Mouse (Mus musculus): Measurements from ENCODE around the gene Osbpl11. TPM values are rescaled to one million over a fixed set of nuclear protein-coding genes. Genes with fewer than 3 reads are reported as not detected.
"Not testable (repeated sequence)": the region's sequence is repeated elsewhere in the genome, so short reads cannot be mapped to it uniquely, and the experiment has no call there.

Gene Osbpl11
- total RNA-seq, 2 experiments from 2014 or later, result 22.9 to 23.2 TPM

DNA sequence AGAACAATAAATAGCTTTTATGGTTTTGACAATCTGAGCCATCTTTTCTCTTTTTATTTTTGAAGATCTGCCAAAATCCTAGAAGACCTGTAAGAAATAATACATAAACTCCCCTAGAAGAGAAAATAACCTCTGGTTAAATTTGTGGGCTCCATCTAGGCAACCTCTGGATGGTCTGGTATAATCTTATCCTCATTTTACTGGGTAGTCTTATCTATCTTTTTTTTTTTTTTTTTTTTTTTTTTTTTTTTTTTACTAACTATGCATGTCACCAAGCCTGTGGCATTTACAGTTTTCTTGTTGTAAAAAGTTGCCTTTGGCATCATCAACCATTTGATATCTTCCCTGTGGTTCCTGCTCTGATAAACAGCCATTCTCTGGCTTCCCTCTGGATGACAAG lies 10.2 kb upstream of the Osbpl11 start:
- intact Hi-C loops (cut with DNase I), result no loop called here
- DNase-seq, result no peak

DNA sequence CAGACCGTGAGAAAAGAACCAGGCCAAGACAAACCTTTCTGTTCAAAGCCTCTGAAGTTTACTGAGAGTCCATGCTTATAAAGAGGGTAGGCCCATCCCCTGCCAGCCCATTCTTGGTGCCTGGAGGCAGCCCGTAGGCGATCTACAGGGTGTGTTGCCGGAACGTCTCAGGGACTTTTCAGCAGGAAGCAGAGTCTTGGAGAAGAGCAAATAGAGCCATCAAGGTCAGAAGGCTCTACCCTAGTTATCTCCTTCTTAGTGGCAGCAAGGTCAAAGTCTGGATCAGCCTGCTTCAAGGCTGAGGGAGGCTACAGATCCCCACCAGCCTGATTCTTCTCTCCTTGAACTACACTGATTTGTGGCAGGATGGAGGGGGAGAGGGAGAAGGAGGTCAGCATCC lies 8.0 kb upstream of the Osbpl11 start:
- intact Hi-C loops (cut with DNase I); DNase-seq: not testable (repeated sequence)

DNA sequence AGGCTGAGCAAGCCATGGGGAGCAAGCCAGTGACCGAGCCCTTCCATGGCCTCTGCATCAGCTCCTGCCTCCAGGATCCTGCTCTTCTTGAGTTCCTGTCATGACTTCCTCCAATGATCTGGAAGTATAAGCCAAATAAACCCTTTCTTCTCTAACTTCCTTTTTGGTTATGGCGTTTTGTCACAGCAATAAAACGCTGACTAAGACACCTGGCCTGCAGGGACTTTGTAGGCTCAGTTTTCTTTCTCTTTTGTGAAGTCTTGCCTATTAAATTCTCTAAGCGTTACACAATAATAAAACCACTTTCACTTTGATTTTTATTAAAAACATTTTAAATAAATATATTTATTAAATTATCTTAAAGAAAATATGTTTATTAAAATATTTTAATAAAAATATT lies 7.1 kb upstream of the Osbpl11 start:
- no peak for DNase-seq
- intact Hi-C loops (cut with DNase I), result no loop called here

DNA sequence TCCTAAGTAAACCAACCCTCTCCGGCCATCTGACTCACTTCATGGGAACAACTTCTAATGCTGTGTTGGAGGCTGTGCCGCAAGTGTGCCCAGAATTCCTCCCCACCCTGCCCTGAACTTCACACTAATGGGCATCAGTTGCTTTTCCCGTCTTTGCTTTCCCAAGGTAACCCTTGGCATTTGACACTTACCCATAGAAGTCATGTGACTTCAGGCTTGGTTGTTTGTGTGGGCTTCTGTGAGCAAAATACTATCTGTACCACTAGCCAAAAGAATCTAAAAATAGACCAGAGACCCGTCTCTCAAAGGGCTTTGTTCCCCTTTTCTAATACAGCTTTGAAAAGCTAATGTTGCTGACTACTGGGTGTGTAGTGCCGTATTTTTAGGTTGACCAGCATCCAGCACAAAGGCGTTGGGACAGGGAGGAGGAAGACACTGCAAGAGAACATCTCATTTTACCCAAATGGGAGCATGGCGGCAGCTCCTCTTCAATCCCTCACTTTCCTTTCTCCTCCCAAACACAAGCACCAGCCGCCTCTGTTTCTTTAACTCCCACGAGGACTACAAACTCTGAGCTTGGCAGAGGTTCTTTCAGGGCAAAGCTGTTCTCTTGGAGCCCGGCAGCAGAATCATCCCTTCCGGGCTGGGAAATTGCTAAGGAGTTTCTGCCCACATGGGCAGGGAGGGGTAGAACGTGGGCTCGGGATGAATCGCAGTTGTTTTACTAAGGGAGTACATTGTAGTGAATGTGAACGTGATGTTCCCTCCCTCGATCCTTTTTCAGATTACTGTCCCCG lies 6.4 kb upstream of the Osbpl11 start:
- DNase-seq, result peak; percentile 15 to 21
- intact Hi-C loops (cut with DNase I), result no loop called here

DNA sequence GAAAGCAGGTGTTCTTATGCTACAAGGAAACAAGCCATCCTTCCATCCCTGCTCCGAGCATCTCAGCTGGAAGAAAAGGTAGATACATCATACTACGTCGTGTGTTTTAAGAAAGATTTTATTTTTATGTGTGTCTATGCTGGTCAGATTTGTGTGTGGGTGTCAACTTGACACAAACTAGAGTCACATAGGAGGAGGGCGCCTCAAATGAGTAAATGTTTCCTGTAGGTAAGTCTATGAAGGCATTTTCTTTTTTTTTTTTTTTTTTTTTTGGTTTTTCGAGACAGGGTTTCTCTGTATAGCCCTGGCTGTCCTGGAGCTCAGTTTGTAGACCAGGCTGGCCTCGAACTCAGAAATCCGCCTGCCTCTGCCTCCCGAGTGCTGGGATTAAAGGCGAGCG lies 5.6 kb upstream of the Osbpl11 start:
- intact Hi-C loops (cut with DNase I), result not testable (repeated sequence)

DNA sequence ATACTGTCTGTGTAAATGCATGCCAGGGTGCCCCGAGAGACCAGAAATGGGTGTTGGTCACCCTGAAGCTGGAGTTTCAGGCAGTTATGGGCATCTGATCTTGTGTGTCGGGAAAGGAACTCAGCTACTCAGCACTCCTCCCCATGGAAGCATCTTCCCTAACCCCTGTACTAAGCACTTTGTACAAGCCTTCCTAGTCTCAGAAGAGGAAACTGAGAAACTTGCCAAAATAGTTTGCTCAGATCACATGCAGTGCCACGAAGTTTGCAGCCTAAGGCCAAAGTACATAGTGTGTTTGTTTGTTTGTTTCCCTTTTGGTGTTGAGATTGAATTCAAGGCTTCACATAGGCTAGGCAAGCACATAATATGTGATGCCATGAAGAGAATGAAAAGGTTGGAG lies 5.0 kb upstream of the Osbpl11 start:
- intact Hi-C loops (cut with DNase I), result no loop called here
- DNase-seq, result no peak

More for the DNA sequence above, 5.6 kb upstream of the Osbpl11 start:
- not testable (repeated sequence) for DNase-seq

DNA sequence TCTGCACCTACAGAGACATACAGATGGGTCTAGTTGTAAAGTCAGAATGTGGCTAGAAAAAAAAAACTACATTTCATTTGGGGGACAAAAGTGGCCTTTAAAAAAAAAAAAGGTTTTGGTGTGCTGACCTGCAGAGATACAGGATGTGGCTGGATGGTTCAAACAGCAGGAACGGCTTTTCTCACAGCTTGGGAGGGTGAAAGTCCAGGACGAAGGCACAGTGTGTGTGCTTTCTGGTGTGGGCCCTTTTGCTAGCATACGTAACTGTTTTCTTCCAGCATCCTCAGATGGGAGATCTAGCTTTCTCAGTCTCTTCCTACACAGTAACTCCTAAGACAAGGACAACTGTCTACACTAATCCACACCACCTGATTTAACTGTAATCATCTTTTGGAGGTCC lies 4.1 kb upstream of the Osbpl11 start:
- intact Hi-C loops (cut with DNase I), result no loop called here
- no peak for DNase-seq

DNA sequence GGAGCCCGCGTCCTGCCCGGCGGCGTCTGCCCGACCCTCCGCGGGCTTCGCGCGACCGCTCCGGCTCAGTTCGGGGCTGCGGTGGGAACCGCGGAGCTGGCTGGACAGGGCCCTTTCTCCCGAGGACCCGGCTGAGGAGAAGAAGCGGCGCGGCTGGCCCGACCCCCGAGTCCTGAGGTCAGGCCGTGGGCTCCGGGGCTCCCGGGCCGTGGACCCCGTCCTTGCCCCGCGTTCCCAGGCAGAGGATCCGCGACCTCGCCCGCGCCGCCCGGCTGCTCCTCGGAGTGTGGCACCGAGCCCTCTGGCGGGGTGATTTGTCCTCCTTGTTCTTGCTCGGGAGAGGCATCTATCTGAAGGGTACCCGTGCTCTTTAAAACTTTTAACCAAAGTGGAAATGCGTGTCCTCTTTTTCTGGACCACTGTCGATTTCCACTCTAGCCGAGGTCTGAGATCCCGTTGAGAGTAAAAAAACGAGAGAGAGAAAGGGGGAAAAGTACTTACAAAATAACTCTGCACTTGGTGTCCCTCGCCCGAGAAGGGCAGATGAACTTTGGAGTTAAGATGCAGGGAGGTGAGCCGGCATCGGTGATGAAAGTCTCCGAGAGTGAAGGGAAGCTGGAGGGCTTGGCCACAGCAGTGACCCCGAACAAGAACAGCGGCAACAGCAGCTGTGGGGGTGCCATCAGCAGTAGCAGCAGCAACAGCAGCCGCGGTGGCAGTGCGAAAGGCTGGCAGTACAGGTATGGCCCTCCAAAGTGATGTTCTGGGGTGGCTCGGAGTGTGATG lies 583 bp downstream of the Osbpl11 start:
- peak; percentile 39 to 71 for DNase-seq
- intact Hi-C loops (cut with DNase I), result no loop called here

DNA sequence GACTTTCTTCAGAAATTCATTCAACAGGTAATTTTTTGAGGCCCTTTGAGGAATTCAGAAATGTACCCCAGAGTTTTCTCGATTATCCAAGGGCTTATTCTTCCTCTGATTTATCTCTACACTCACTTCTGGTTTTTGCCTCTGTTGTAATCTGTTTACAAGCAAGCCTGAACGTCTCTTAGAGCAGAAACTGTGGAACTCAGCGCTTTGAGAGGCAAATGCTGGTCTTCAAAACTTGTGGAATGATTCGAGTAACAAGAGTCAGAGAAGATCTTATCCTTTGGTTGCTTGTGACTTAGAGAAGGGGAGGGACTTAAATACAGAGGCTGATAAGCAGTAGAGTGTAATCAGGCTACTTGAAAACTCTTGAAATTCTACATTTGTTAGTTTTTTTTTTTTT lies 1.3 kb downstream of the Osbpl11 start:
- DNase-seq, result no peak
- intact Hi-C loops (cut with DNase I), result no loop called here

DNA sequence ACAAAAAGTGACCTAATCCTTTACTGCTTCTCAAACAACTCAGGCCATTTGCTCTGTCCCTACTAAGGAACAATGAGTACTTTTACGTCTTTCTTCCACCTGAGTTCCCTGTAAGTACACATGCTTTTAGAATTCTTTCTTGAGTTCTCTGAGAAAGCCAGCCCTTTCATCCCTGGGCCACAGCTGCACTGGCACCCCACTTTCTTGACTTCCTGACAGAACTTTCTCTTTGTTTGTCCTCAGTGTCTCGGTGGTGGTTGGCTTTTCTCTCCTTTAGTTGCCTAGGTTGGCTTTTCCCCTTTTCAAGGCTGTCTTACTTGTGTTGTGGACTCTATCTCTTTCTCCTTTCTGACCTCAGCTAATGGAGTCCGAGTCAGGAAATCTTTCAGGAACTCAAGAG lies 3.2 kb downstream of the Osbpl11 start:
- no peak for DNase-seq
- intact Hi-C loops (cut with DNase I), result no loop called here

DNA sequence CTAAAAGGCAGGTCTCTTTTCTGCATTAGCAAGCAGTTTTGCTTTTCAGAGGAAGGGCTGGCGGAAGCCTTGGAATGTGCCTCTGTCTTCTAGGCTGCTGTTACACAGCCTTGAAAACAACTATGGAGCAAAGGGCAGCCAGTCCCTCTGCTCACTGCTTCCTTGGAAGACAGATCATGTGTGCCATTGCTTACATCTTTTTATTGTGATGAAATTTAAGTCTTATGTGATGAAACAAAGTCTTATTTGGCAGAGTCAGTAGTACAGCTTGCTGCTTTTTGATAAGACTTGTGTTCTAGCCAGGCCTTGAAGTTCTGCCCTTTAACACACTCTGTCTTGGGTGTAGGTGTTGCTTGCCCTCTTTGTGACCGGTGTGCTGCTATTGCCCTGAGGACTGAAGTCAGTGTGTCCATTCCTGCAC lies 6.8 kb downstream of the Osbpl11 start:
- peak; percentile 25 to 27 for DNase-seq
- intact Hi-C loops (cut with DNase I), result no loop called here

DNA sequence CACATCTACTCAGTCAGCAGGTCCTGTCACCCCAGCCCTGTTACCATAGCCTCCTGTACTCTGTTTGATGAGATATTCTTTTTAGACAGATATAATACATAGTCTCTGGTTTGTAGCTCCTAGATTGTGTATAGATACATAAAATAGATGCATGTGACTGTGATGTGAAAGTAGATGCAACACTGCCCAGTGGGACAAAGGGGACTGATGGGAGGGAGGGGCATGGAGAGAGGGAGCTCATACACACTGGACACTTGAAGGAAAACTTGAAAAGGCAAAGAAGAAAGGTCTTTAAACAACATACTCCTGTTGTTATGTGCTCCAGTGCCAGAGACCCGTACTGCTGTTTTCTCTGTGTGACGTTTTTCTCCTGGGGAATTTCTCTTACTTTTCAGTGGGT lies 7.4 kb downstream of the Osbpl11 start:
- no peak for DNase-seq
- intact Hi-C loops (cut with DNase I), result no loop called here

DNA sequence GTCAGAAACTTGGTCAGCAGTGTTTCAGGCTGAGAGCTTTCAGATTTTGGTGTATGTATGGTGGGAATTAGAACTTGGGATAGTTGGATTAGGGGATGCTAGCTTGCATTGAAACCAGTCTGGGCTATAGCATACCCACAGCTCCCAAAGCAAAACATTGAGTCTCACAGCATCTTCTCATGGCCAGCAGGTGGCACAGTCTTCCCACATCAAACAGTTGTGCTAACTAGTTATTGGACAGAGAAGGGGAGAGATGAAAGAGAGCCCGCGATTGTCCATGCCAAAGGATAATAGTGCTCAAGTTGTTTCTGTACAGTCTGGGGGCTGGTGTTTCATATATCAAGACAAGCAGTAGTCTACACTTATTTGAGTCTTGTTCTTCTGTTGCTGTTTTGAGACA lies 8.8 kb downstream of the Osbpl11 start:
- intact Hi-C loops (cut with DNase I), result no loop called here
- peak; percentile 36 to 58 for DNase-seq

DNA sequence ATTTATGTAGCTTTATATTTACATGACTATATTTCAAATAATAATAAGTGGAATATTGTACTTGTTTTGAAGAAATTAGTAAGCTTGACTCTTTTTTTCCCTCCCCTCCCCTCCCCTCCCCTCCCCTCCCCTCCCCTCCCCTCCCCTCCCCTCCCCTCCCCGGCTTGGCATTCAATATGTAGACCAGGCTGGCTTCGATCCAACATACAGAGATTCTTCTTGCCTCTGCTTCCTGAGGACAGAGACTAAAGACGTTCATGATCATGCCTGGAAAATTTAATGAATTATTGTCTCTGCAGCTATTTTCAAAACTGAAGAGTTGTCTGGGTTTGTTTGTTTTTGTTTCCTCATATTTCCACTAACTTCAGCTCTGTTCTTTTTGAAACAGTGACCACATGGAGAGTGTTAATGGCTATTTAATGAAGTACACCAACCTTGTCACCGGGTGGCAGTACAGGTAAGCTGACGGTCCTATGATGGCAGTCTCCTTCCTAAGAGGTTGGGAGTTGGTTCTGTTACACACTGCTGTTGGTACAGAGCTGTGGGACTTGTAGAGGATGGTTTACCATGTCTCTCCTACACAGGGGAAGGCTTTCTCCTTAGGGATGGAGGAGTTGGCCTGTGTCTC lies 10.9 kb downstream of the Osbpl11 start:
- peak in 1 of 2 experiments; percentile 22 for DNase-seq
- intact Hi-C loops (cut with DNase I), result no loop called here

DNA sequence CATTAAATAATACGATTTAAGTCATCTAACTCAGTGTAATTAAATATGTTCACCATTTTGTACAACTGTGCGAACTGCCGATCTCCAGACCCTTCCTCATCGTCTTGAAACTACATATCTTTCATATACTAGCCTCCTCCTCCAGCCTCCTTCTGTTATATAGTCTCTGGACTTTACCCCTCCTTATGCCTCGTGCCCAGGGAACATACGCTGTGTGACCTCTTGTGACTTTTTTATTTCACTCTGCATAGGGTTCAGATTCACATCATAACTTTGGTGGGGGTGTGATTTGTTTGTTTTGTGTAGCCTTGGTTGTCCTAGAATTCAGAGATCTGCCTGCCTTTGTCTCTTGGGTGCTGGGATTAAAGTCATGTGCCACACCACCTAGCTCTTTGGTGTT lies 11.7 kb downstream of the Osbpl11 start:
- intact Hi-C loops (cut with DNase I), result no loop called here
- DNase-seq, result no peak

DNA sequence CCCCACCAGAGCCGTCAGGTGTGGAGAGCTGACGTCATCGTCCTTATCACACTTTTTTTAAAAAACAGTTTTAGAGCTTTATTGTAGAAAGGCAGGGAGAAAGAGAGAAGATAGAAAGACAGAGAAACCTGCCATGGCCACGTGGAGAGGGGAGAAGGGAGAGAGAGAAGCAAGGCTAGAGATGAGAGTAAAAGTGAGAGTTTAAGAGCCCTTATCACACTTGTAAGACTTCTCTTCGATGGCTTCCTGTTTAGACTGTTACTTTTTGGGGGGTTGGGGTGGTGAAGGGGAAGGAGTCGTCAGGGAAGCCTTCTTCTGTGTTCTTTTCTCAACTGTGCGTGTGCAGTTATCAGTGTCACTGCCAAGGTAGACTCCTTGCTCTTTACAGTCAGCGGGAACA lies 15.7 kb downstream of the Osbpl11 start:
- intact Hi-C loops (cut with DNase I), result loop anchor here (5.0 kb wide), 1 partner anchor 42 kb away; no protein-coding TSS in a partner anchor
- DNase-seq, result no peak

DNA sequence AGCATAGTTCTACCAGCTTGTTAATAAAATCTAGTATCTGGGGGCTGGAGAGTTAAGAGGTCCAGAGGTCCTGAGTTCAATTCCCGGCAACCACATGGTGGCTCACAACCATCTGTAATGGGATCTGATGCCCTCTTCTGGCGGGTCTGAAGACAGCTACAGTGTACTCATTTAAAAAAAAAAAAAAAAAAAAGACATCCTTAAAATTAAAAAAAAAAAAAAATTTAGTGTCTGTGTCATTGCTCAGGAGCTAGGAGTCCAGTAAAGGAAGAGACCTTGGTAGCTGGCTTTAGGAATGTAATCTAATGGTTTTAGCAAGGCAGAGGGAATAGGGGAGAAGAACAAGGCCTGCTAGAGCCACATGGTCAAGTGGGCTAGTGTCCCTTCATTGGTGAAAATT lies 25.9 kb downstream of the Osbpl11 start:
- no peak for DNase-seq
- intact Hi-C loops (cut with DNase I), result no loop called here

DNA sequence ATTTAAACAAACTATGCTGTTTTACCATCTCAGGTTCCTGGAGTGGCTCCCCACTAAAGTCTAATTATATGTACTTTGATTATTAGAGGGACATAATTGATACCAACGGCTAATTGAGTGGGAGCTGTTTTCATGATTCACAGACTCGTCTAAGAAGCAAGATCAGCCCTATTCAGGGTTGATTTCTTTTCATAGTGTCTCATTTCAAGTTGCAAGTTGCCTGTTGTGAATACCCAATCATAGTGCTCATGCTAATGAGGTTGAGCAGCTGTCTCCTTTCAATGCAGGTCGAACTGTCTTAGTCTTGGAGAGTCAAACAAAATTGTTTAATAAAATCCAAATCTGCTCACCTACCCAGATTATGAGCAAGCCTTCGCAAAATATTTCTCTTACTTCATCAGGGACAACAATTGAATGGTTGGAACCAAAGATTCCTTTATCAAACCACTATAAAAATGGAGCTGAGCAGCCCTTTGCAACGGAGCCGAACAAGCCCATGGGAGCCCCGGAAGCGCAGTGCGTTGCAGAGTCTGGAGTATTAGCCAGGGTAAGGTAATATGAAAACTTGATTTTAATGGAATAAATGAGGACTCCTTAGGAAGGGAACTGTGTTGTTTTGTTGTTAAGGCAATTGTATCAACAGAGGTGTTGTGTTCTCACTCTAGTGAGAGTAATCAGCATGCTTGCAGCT lies 31.6 kb downstream of the Osbpl11 start:
- no peak for DNase-seq
- intact Hi-C loops (cut with DNase I), result no loop called here

DNA sequence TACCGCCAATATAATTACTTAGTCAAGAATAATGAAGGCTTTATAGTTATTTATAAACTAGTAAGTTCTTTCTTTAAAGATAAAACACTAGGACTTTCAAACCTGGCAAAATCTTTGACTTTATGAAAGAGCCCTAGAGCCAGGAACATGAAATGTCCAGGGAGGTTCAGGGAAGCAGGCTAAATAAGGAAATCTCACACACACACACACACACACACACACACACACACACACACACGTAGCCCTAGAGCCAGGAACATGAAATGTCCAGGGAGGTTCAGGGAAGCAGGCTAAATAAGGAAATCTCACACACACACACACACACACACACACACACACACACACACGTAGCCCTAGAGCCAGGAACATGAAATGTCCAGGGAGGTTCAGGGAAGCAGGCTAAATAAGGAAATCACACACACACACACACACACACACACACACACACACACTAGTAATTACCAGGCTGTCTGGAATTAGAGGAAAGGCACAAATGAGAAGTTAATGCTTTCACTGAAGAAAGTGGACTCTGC lies 32.7 kb downstream of the Osbpl11 start:
- intact Hi-C loops (cut with DNase I); DNase-seq: not testable (repeated sequence)

DNA sequence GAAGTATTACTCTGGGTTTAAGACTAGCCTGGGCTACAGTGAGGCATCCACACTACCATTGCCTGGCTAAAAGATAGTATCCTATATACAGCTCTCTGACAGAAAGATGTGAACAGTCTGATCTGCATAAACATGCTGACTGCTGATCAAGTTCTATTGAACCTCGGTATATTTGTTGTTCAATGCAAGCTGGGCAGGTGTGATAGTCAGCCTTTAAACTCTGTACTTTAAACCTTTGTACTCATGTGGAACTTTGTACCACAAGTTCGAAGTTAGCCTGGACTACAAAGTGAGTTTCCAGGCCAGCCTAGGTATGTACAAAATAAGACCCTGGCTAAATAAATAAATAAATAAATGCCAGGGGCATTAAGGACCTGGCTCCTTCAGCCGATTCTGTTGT lies 37.6 kb downstream of the Osbpl11 start:
- intact Hi-C loops (cut with DNase I), result no loop called here
- no peak for DNase-seq

DNA sequence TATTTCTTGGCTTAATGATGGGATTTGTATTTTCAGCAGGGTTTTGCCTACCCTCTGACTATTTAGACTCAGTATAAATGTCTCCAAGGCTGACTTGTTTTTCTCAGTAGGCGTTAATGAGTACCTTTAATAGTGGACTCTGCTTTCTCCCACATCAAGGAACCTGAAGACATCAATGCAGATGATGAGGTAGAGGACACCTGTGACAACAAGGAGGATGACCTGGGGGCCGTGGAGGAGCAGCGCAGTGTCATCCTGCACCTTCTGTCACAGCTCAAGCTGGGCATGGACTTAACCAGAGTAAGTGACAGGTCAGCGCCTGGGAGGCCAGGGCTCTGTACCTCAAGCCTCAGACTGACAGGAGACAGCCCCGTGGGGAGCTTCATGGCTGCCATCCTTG lies 39.5 kb downstream of the Osbpl11 start:
- DNase-seq, result no peak
- intact Hi-C loops (cut with DNase I), result no loop called here
